Mouse (Mus musculus): ENCODE measurements around the gene Them4. TPM values are rescaled to one million over a fixed set of nuclear protein-coding genes. Genes with fewer than 3 reads are reported as not detected.

Gene Them4
- polyA plus RNA-seq, 1 experiment: 2.1 TPM

DNA sequence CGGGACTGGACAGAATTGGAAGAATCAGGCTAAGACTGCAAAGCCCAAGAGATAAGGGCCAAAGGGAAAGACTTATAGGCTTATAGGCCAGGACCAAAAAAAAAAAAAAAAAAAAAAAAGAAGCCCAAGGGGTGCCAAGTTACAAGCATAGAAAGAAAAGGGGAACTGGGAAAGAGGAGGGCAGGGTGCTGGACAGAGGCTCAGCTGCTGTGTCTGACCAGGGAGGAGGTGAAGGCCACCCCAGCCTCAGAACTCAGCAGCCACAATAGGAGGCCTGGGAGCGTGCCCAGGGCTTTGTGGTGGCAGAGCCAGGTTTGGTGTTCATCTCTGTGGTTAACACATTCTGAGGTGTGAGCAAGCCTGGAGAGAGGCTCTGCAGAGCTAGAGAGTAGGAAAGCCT lies 65.3 kb downstream of the Them4 start:
- peaks cover 78% of the 10 kb centered on the region for H3K27me3 ChIP-seq (replicated peaks)
- H3K4me3 ChIP-seq (replicated peaks): no peak overlapping the region
- H3K36me3 ChIP-seq (replicated peaks; ENCODE audit: low read length): no peaks in the 10 kb centered on the region
- no peak for TF ChIP-seq FLI1 (IDR thresholded peaks at IDR 0.05; ENCODE audit: low read length)
- no peak for TF ChIP-seq GATA1 (IDR thresholded peaks at IDR 0.05; ENCODE audit: borderline replicate concordance, low read length)
- no peaks in the 10 kb centered on the region for H3K9me3 ChIP-seq
- peaks cover 21% of the 10 kb centered on the region for H3K4me1 ChIP-seq

DNA sequence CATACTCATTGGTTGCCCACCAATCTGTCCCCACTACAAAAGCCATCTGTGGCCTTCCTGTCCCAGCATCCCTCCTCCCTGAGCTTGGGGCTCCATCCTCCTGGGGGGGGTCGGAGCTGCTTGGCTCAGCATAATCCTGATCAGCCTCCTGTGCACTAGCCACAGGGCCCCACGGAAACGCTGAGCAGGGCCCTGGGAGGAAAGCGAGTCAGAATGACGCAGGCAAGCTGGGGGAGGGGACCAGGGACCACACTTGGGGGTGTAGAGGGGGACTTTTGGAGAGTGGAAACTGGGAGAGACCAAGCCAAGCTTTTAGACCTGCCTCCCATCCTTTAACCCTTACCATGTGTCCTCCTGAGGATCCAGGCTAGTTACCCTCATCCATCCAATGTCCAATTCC lies 66.0 kb downstream of the Them4 start:
- Histone ChIP-seq H3K36me3 (replicated peaks; ENCODE audit: low read length) (no peaks in the 10 kb centered on the region), H3K4me3 (replicated peaks) (no peak overlapping the region), H3K4me1 (peaks cover 21% of the 10 kb centered on the region), H3K9me3 (no peaks in the 10 kb centered on the region), H3K27me3 (replicated peaks) (peaks cover 79% of the 10 kb centered on the region)
- TF ChIP-seq GATA1 (IDR thresholded peaks at IDR 0.05; ENCODE audit: borderline replicate concordance, low read length): no peak
- no peak for TF ChIP-seq FLI1 (IDR thresholded peaks at IDR 0.05; ENCODE audit: low read length)

GRCm38 (mm10) chr3:94377028-94377923 lies 67.4 kb downstream of the Them4 start:
- TF ChIP-seq FLI1 (IDR thresholded peaks at IDR 0.05; ENCODE audit: low read length) (no peak), GATA1 (IDR thresholded peaks at IDR 0.05; ENCODE audit: borderline replicate concordance, low read length) (no peak)
- H3K4me3 ChIP-seq (replicated peaks): no peak overlapping the region
- H3K4me1 ChIP-seq: peaks cover 21% of the 10 kb centered on the region

DNA sequence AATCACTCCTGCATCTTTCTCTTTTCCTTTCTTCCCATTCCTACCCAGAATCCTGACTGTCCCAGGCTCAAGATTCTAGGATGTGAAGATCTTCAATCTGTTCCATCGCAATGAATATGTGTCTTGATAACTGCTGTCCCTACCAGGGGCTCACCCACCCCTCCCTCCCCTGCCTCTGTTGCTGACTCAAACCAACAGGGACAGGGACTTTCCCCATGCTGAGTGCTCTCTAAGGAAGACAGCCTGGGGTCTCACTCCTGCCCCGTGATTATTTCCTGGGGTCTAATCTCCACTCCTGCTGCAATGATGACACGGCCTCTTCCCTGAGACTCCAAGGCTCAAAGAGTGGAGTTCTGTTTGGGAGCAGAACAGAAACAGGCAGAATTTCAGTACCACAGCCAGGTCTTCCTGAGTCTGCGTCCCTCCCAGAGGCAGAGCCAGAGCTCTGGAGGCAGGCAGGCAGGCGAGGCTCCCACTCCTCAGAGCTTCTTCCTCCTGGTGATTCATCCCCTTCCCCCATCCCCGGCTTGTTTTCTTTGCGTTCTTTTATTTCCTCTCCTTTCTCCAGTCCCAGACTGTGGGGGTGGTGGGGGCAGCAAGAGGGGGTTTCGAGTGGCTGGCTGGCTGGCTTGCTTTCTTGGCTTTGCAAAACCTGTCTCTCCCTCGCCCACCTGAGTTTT lies 70.1 kb downstream of the Them4 start:
- Histone ChIP-seq H3K4me1 (peaks cover 11% of the 10 kb centered on the region; the same call in 1 of the 2 replicates), H3K36me3 (replicated peaks; ENCODE audit: low read length) (no peaks in the 10 kb centered on the region), H3K4me3 (replicated peaks) (no peak overlapping the region), H3K27me3 (replicated peaks) (peaks cover 65% of the 10 kb centered on the region), H3K9me3 (no peaks in the 10 kb centered on the region)
- TF ChIP-seq GATA1 (IDR thresholded peaks at IDR 0.05; ENCODE audit: borderline replicate concordance, low read length) (no peak), FLI1 (IDR thresholded peaks at IDR 0.05; ENCODE audit: low read length) (no peak)

More at GRCm38 (mm10) chr3:94377028-94377923, 67.4 kb downstream of the Them4 start:
- H3K27me3 ChIP-seq (replicated peaks): peaks cover 75% of the 10 kb centered on the region
- H3K9me3 ChIP-seq: no peaks in the 10 kb centered on the region
- H3K36me3 ChIP-seq (replicated peaks; ENCODE audit: low read length): no peaks in the 10 kb centered on the region

Other genes with a start within 250 kb of the Them4 start
- not detected in 2 replicates for gene Gm10697, start 237.4 kb upstream of the Them4 start, polyA plus RNA-seq (2012; ENCODE audit: insufficient read depth, low replicate concordance)
- gene Gm10696, start 131.9 kb upstream of the Them4 start, polyA plus RNA-seq (2012; ENCODE audit: insufficient read depth, low replicate concordance): 1.5 TPM in 1 of 2 replicates, not detected in the other
- gene Gm5286, start 113.4 kb upstream of the Them4 start, polyA plus RNA-seq (2012; ENCODE audit: insufficient read depth, low replicate concordance): not detected in 2 replicates
- not detected in 2 replicates for gene Gm4778, start 46.1 kb upstream of the Them4 start, polyA plus RNA-seq (2012; ENCODE audit: insufficient read depth, low replicate concordance)
- not detected in 2 replicates for gene Them5, start 32.0 kb downstream of the Them4 start, polyA plus RNA-seq (2012; ENCODE audit: insufficient read depth, low replicate concordance)
- gene C2cd4d, start 52.3 kb downstream of the Them4 start, polyA plus RNA-seq (2012; ENCODE audit: insufficient read depth, low replicate concordance): not detected in 2 replicates
- gene Rorc, start 62.7 kb downstream of the Them4 start, polyA plus RNA-seq (2012; ENCODE audit: insufficient read depth, low replicate concordance): not detected in 2 replicates
- gene Lingo4, start 88.4 kb downstream of the Them4 start, polyA plus RNA-seq (2012; ENCODE audit: insufficient read depth, low replicate concordance): not detected in 2 replicates
- 2.8 TPM in 1 of 2 replicates, not detected in the other for gene Tdrkh, start 103.2 kb downstream of the Them4 start, polyA plus RNA-seq (2012; ENCODE audit: insufficient read depth, low replicate concordance)
- gene Mrpl9, start 133.2 kb downstream of the Them4 start, polyA plus RNA-seq (2012; ENCODE audit: insufficient read depth, low replicate concordance): 13.3 and 35.2 TPM in 2 replicates
- gene Oaz3, start 133.8 kb downstream of the Them4 start, polyA plus RNA-seq (2012; ENCODE audit: insufficient read depth, low replicate concordance): 0.28 and 3.2 TPM in 2 replicates
- not detected in 2 replicates for gene Celf3, start 168.2 kb downstream of the Them4 start, polyA plus RNA-seq (2012; ENCODE audit: insufficient read depth, low replicate concordance)
- gene Riiad1, start 170.3 kb downstream of the Them4 start, polyA plus RNA-seq (2012; ENCODE audit: insufficient read depth, low replicate concordance): not detected in 2 replicates